Mouse (Mus musculus): ENCODE measurements around the gene Zfp346.

Zfp346 gene

DNA sequence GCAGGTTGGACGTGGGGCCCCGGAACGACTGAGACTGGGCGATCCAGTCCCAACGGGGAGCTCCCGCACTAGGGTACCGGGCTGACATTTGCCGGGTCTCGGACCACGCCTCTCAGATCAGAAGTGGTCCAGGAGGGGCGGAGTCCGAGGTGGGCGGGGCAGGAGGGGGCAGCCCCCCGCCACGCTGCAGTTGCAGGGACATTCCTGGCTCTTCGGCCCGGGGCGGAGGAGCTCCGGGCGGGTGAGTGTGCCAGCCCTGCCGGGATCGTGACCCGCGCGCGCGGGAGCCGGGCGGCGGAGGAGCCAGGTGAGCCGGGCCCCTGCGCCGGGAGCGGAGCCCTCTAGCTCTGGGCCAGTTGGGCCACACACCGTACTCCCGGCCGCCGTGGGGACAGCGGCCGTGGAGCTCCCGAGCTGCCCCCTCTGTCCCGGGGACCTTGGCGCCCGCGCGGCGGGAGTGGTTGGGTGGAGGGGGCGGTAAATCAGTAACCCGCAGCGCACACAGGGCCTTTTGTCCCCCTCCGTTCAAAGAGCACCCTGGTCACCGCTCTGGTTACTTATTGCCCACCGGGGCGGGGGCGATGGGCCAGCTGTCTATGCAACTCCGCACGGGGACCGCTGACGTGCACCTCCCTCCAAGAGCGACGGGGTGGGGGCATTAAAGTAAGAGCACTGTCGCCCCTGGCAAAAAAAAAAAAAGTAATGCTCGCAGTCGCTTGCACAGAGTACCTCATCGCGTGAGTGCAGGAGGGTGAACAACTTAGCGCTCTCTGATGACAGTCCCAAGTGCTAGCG, 47.7 kb downstream of the Zfp346 start, which contains the start of gene Fgfr4:
Gene Fgfr4, plus strand, starts transcription at position 20 of the 795 bp plus-strand sequence.
- no peak for DNase-seq (ENCODE audit: low spot score in 2 of 2)

DNA sequence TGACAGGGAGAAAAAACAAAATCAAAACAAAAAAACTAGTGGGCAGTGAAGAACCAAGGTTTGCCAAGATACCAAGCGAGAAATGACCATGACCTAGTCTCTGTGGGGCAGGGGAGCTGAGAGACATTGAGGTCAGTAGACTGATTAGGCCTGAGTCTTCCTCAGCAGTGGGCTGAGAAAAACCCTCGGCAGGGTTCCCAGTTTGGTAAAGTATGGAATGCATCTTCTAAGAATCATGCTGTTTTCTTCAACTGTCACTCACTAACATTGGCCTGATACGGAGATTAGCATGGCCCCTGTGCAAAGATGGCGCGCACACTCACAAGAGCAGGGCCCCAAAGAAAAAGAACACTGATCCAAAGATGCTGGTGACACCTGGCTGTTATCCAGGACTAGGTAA, 48.8 kb downstream of the Zfp346 start:
- DNase-seq (ENCODE audit: low spot score in 2 of 2): no peak

DNA sequence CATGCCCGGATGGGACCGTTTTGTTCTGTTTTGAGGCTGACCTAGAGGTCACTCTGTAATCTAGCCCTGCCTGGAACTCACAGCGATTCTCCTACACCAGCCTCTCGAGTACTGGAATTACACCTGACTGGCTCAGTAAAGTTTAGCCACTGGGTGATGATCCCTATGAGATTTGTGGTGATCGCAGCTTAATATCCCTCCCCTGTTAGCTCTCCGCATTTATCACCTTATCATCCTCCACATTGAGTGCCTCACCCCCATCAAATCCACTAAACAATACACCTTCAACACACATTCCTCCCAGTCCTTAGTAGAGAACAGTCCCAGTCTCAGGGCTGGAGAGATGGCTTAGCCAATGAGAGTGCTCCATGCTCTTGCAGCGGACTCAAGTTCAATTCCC, 57.3 kb downstream of the Zfp346 start:
- no peak for DNase-seq (ENCODE audit: low spot score in 2 of 2)

DNA sequence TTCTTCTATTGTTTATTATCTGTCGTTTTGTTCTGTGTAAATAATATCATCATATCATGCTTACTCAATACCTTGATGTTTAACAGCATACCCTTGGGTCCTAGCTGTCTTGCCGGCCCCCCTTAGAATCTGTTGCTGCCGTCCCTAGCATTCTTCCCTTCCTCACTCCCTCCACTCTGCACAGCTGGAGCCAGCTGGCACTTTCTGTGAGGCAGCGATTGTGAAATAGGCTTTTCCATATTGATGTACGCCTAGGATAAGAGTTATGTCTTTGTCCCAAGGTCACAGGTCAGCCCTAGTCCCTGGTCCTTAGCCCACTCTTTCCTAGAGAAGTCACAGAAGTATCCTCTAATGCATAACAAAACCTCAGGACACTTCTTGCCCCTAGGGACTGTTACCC, 58.4 kb downstream of the Zfp346 start:
- no peak for DNase-seq (ENCODE audit: low spot score in 2 of 2)

DNA sequence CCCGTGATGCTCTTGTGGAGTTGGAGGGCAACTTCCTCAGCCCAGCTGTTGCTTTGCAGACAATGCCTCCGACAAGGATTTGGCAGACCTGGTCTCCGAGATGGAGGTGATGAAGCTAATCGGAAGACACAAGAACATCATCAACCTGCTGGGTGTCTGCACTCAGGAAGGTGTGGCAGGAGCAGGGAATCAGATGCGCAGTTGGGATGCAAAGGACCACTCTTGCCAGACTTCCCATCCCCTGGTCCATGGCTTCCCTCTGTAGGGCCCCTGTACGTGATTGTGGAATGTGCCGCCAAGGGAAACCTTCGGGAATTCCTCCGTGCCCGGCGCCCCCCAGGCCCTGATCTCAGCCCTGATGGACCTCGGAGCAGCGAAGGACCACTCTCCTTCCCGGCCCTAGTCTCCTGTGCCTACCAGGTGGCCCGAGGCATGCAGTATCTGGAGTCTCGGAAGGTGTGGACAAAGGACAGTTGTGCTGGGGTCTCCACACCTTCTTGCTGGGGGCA, 60.8 kb downstream of the Zfp346 start:
- no peak for DNase-seq (ENCODE audit: low spot score in 2 of 2)

DNA sequence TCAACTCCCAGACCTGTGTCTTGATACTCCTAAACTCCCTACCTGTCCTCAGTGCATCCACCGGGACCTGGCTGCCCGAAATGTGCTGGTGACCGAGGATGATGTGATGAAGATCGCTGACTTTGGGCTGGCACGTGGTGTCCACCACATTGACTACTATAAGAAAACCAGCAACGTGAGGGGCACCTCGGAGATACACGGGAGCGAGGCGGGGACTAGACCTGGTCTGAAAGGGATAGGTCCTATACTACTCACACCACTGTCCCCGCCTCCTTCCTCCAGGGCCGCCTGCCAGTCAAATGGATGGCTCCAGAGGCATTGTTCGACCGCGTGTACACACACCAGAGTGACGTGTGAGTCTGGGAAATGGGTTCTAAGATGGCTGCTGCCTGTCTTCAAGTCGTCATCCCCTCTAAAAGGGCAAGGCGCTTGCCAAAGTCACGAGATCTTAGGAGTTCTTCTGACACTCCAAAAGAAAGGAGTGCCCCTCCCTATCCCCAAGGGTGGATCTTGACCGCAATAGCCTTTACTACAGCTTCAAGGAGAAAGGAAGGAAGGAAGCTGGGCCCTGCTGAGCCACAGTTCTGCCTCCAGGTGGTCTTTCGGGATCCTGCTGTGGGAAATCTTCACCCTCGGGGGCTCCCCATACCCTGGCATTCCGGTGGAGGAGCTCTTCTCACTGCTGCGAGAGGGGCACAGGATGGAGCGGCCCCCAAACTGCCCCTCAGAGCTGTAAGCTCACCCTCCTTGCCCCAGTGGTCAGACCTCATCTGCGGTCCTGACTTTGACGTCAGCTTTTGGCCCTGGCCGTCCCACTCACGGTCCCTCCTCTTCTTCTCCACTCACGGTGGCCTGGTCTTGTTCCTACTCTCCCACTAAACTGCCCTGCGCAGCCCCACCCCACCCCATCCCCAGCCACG, 62.0 kb downstream of the Zfp346 start:
- DNase-seq (ENCODE audit: low spot score in 2 of 2): no peak

DNA sequence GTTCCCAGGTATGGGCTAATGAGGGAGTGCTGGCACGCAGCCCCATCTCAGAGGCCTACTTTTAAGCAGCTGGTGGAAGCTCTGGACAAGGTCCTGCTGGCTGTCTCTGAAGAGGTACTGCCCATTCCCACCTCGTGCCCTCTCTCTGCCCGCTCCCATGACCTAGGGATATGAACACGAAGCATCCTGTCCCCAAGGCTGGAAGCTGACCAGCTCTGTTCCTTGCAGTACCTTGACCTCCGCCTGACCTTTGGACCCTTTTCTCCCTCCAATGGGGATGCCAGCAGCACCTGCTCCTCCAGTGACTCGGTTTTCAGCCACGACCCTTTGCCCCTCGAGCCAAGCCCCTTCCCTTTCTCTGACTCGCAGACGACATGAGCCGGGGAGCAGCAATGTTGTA, 62.7 kb downstream of the Zfp346 start:
- no peak for DNase-seq (ENCODE audit: low spot score in 2 of 2)

DNA sequence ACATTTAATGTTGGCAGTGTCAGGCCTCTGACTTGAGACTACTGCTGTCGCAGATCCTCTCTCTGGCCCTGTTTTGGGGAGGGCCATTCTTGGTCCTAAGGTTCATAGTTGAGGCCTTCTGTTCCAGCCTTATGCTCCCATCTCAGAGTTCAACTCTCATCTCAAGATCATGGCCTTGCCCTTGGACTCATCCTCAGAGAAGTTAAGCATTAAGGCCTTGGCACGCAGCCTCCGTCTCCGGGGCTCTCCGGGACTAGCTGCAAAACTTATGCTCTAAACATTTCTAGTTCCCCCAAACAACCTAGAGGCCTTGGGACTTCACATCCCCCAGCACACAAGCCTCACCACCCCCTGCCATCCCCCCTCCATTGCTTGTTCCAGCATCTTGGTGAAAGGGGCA, 63.1 kb downstream of the Zfp346 start:
- DNase-seq (ENCODE audit: low spot score in 2 of 2): no peak

DNA sequence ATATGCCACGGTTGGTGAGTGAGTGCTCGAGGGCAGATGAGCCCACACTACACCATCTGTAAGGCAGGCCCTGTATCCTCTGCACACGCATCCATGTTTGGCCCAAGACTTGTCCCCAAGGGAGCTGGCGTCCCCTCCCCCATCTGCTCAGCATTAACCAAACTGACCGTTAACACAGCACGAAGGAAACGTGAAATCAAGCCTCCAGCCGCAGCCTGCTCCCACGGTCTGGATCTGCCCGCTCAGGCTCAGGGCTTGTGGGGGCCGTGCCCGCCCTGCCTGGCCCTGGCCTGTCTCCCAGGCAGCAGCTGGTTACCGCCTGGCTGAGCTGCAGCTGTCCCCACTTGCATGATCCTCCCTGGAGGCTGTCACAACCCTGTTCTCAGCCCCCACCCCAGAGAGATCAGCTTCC, 63.9 kb downstream of the Zfp346 start:
- peak; percentile 44 to 55 for DNase-seq (ENCODE audit: low spot score in 2 of 2)

DNA sequence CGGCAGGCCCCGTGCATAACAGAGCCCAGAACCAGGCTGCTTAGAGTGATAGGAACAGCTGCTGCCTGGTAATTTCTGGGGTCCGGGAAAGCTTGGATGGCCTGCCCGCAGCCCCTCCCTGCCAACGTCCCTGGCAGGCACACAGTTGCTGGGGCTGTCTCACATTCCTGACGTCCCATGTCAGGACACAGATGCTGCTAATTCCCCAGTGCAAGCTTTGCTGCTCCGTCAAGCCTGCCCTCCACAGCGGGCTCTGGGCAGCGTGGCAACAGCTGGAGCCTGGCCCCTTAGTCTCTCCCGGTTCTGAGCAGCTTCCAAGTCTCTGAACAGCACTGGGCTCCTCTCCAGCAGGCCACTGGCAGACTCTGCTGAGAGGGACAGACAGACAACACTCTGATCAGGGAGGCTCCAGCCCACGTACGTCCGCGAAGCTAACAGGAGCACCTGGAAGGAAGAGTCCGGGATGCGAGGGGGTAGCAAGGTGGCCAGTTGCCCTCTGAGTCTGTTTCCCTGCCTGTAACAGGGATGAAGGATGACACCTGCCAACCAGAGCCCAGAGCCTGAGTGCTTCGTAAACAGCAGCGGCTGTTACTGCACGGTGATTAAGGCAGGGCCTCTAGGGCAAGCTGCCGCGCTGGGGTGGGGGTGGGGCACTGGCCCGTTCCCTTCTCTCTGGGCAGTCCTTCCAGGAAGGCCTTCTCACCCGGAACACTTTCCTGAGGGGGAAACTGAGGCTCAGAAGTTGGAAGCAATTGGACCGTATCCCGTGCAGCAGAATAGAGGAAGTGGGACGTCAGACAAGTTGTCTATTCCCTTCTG, 66.6 kb downstream of the Zfp346 start:
- DNase-seq (ENCODE audit: low spot score in 2 of 2): peak in 1 of 2 experiments; percentile 46

DNA sequence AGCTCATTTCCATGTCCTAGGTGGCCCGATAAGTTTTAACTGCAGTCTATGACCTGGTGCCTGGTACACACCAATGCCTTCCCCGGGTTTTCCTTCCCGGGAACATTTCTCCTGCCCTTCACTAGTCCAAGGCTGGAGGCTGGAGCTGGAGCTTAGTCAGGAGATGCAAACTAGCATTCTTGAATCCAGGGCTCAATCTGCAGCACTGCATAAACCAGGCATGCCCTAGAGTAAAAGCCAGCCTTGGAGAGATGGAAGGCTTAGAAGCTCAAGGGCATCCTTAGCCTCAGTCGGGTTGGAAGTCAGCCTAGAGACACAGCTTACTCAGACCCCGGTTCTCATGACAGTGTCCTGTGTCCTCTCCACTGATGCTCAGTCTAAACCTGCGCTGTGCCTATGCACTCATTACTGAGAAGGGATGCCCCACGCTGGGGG, 67.2 kb downstream of the Zfp346 start:
- DNase-seq (ENCODE audit: low spot score in 2 of 2): no peak

DNA sequence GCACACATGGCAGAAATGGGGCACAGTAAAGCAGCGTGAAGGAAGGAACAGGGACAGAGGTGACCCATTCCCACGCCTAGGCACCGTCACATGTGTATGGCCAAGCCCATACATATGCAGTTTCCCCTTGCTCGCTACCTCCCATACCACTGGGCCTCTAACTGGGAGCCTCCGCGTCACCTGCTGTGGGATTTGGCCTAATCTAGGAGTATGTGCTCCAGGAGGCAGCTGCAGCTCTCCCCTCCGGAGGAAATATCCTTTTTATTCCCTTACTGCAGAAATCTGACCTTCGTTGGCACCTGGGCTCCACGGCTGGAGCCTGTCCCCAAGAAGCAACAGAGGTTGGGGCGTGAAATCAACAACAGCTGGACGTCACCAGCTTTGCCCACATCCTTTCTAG, 69.2 kb downstream of the Zfp346 start:
- DNase-seq (ENCODE audit: low spot score in 2 of 2): no peak

DNA sequence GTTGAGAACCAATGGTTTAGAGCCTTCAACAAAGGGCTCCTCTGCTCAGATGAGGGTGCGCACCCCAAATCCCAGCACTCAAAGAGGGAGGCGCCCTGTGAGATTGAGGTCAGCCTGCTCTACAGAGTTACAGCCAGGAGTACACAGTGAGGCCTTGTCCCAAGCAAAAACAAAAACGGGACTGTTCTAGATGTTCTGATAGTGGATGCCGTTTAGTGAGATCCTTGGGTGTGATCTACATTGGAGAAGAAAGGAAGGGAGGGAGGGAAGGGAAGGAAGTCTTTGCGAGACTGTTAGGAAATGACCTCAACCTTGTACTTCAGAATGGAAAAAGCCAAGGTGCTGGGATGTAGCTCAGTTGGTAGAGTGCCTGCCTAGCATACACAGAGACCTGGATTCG, 71.2 kb downstream of the Zfp346 start:
- DNase-seq (ENCODE audit: low spot score in 2 of 2): no peak

DNA sequence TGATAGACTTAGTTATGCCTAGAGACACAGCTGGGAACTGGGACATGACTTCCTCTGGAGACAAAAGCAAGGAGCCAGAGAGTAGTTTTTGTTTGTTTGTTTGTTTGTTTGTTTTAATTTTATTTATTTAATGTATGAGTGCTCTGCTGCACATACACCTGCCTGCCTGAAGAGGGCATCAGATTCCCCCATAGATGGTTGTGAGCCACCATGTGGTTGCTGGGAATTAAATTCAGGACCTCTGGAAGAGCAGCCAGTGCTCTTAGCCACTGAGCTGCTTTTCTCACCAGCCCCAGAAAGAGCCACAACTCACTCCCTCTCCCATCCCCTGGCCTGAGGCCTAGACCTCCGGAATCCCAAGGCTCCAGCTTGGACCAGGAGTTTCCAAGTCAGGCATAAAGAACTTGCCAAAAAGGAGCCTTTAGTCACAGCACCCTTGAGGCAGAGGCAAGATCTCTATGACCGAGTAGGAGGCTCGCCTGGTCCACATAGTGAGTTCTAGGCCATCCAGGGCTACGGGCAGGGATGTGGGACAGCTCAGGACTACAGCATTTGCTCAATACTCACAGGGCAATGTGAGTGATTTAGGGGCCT, 72.9 kb downstream of the Zfp346 start:
- no peak for DNase-seq (ENCODE audit: low spot score in 2 of 2)

DNA sequence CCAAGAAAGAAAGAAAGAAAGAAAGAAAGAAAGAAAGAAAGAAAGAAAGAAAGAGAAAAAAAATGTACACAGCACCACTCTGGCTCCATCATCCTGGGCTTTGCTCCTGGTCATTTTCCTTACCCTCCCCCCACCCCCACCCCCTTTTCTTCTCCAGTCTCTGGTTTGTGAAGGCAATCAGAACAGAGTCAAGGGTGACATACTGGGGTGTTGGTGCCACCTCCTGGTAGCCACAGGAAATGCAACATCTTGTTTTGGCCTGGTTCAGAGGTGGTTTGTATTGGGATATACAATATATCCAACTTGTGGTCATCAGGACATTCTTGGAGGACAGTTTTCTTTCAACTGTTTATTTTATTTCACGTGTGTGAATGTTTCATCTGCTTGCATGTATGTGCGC, 73.4 kb downstream of the Zfp346 start:
- DNase-seq (ENCODE audit: low spot score in 2 of 2): peak; percentile 63 to 82

DNA sequence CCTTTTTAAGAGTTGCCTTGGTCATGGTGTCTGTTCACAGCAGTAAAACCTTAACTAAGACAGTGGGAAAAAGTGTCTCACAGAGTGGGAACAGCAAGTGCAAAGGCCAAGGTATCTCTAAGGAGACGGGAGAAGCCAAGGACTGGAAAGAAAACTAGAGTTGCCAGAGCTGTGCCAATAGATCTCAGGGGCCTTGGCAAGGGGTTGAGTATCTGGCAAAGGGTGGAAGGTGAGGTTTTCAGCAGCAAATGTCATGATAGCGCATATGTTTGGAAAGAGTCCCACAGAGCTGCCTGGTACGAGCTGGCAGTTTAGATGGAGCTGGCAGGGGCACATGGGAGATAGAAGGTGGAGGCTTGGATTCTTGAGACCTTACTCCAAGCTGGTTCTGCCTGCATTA, 74.5 kb downstream of the Zfp346 start:
- no peak for DNase-seq (ENCODE audit: low spot score in 2 of 2)

DNA sequence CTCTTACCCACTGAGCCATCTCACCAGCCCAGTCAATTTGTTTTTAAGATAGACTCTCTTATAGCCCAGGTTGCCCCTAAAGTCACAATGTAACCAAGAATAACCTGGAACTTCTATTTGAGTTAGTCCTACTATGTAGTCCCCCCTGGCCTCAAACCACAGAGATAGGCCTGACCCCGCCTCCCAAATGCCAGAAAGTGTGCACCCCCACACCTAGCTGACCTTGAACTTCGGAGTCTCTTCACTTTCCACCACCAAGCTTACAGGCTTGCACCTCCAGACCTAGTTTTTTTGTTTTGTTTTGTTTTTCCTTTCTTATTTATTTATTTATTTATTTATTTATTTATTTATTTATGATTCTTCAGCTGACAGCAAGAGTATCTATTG, 76.7 kb downstream of the Zfp346 start:
- no peak for DNase-seq (ENCODE audit: low spot score in 2 of 2)

DNA sequence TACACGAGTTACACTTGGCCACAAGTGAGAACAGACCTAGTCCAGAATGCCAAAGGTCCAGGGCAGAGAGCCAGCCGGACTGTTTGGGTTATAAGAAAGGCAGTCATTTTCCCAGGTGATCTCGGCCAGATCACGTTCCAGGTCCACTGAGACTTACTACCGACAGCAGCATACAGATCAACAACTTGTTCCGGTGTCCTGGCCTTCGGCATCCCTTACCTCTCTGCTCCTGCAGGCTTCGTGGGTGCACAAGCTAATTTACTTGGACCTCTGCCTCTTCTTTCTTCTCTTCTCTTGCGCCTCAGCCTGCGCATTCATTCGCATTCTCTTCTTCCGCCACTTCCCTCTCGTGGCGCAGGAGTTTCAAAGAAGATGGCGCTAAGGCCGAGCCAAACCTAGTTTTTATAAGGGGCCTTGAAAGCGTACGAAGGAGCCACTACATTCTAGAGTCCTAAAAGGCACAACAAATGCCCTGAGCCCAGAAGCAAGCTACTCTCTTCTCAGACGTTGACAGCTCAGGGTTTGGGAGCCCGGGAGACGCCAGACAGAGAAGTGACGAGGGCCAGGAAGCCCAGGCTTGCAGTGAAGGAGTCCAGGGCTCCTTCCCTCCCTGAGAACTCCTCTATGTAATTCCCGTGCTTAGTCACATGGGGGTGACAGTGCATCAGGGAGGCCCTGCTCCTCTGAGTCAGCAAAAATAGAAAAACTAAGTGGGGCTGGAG, 77.2 kb downstream of the Zfp346 start:
- peak; percentile 70 to 75 for DNase-seq (ENCODE audit: low spot score in 2 of 2)

DNA sequence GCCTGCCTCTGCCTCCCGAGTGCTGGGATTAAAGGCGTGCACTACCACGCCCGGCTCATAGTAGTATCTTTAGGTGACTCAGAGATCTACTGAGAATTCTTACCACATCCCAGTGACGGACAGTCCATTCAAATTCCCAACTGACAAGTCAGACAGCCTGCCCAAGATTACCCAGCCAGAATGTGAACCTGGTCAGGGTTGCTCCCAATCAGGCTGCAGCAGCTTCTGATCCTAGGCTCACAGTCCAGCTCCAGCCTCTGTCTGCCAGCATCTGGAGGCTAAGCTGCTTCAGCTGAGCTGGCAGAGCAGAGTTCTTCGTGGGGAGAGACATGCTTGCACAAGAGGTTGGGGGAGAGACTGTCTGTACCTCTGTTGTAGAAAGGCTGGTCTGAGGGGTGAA, 78.3 kb downstream of the Zfp346 start:
- no peak for DNase-seq (ENCODE audit: low spot score in 2 of 2)

All from frontal cortex, postnatal 36 days (tissue).